Comparison of ENCODE assay signal across 22 mouse cellular contexts in genomic region chr3:87567497-87567896, GRCm38 (mm10).
"Had no signal": no experiment of that assay in that cellular context is flagged by ENCODE, and none has a peak within 500 bp of the region (broad histone marks: within the 10 kb centered on the region; RNA-seq: fewer than 3 reads in every experiment).

No protein-coding gene starts in this region.

- H3K4me3 ChIP-seq: liver, embryonic 15.5 days; lung, embryonic 15.5 days; megakaryocyte, embryonic 14.5 days; midbrain, embryonic 13.5 days; midbrain, embryonic 15.5 days; myocyte; neural tube, embryonic 13.5 days; neural tube, embryonic 15.5 days; stomach, embryonic 15.5 days had no signal

- H3K27ac ChIP-seq: liver, embryonic 15.5 days; lung, embryonic 15.5 days; neural tube, embryonic 15.5 days; stomach, embryonic 15.5 days; stomach, postnatal 0 days had no signal

- H3K4me1 ChIP-seq: liver, embryonic 15.5 days had no signal

- H3K9me3 ChIP-seq: liver, embryonic 15.5 days; lung, embryonic 15.5 days; megakaryocyte, embryonic 14.5 days; midbrain, embryonic 13.5 days; midbrain, embryonic 15.5 days; neural tube, embryonic 13.5 days; neural tube, embryonic 15.5 days; stomach, embryonic 15.5 days had no signal

- H3K27me3 ChIP-seq: liver, embryonic 15.5 days; lung, embryonic 15.5 days; midbrain, embryonic 13.5 days; midbrain, embryonic 15.5 days; neural tube, embryonic 13.5 days; neural tube, embryonic 15.5 days; stomach, embryonic 15.5 days had no signal

- DNase-seq: liver, postnatal 0 days; lung, adult 2 months; lung, postnatal 14 days; lung, postnatal 36 days; retina, postnatal 1 day; right cerebral cortex, adult 18-20 months; right cerebral cortex, postnatal 25 days; right cerebral cortex, postnatal 4 days; thymus, adult 2 months; thymus, postnatal 25 days; thymus, postnatal 4 days had no signal

- ATAC-seq: liver, postnatal 0 days; lung, postnatal 0 days; midbrain, embryonic 13.5 days; midbrain, embryonic 15.5 days had no signal

- H3K36me3 ChIP-seq: liver, embryonic 15.5 days; lung, embryonic 15.5 days; midbrain, embryonic 13.5 days; midbrain, embryonic 15.5 days; neural tube, embryonic 13.5 days; neural tube, embryonic 15.5 days; stomach, embryonic 15.5 days had no signal
